Mouse (Mus musculus) CD4-positive, CD25-positive, alpha-beta regulatory T cell, adult 2 months (primary cell): ENCODE results near the gene Nbeal1.

ENCODE experiments used
- DNase-seq: peaks from one replicate; pipeline ENCODE4 v3.0.0-alpha.2; 2012; ENCODE audit warnings: low read depth, low spot score

Nbeal1 gene

GRCm38 (mm10) chr1:60343630-60344455 lies 163.4 kb downstream of the Nbeal1 start:
- DNase-seq = no peak

- DNase-seq = no peak
Observed at GRCm38 (mm10) chr1:60344670-60345069, 164.3 kb downstream of the Nbeal1 start.

DNA sequence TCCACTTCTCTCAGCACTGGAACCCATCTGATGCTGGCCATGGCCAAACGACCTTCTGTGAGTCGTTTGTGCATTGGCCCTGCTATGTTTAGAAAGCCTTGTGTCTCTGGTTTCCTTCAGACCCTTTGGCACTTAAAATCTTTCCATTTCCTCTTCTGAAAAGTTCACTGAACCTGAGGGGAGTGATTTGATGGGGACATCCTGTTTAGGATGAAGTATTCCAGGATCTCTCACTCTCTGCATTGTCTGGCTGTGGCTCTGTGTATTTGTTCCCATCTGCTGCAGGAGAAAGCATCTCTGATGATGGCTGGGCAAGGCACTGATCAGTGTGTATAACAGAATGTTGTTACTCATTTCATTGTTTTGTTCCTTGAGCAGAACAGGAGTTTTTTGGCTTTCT lies 165.3 kb downstream of the Nbeal1 start:
- no peak for DNase-seq

GRCm38 (mm10) chr1:60352786-60353185 lies 172.4 kb downstream of the Nbeal1 start:
- DNase-seq = peak; percentile 15

GRCm38 (mm10) chr1:60361626-60362025 lies 181.2 kb downstream of the Nbeal1 start:
- DNase-seq = peak; percentile 9

- no peak for DNase-seq
Observed at GRCm38 (mm10) chr1:60376556-60376955, 196.2 kb downstream of the Nbeal1 start.

DNA sequence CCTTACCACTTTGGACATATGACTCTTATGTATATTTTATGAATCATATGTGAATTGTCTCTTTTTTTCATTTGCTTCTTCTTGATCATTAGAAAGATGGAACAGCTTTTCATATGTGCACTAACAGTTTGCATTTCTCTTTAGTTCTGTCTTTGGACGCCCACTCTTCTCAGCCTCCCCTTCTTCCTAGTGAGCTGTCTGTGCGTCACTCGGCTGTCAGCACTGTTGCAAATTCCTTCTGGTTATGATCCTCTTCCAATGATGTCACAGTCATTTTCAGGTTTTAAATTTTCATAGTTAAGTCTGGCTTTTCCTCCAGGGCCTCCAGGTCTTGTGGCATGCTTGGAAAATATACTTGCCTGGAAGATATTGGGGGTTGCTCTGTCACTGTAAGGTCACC lies 201.5 kb downstream of the Nbeal1 start:
- no peak for DNase-seq
